Mouse (Mus musculus): Measurements from ENCODE around the gene Bfsp2. TPM values are rescaled to one million over a fixed set of nuclear protein-coding genes. Genes with fewer than 3 reads are reported as not detected.
A peak's percentile ranks its signal among the peaks of the same experiment; 100 is the strongest.
"Not testable (repeated sequence)": the region's sequence is repeated elsewhere in the genome, so short reads cannot be mapped to it uniquely, and the experiment has no call there.

Bfsp2 gene
- polyA plus RNA-seq, 1 experiment from 2014 or later = 4.3 TPM

DNA sequence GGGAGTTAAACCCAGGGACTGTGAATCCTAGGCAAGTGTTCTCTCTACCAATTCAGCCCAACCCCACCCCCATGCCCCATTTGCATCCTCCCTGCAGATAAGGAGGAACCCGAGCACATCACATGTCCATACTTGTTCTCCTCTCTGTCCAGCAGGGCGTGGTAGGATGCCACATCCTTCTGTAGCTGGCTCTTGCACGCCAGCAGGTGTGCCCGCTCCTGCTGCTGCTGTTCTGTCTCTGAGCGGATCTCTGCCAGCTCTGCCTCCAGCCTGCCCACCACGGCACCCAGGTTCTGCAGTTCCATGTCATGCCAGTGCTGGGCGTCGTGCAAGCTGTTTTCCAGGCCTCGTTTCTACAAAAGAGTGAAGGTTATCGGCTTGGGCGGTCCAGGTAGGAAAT is 53.8 kb downstream of the Bfsp2 start:
- Histone ChIP-seq H3K4me2 (replicated peaks) (no peak overlapping the region), H3K27ac (replicated peaks) (no peak overlapping the region), H3K9ac (no peak overlapping the region), H3K9me3 (replicated peaks) (no peaks in the 10 kb centered on the region), H3K4me1 (peaks cover 13% of the 10 kb centered on the region), H3K27me3 (no peaks in the 10 kb centered on the region), H3K4me3 (replicated peaks) (no peak overlapping the region), H3K36me3 (no peaks in the 10 kb centered on the region)
- WGBS = 64% methylated on average over 11 of the region's 11 CpGs
- no peak for ATAC-seq (ENCODE audit: insufficient number of reproducible peaks, low FRiP score, low TSS enrichment, low read depth)

DNA sequence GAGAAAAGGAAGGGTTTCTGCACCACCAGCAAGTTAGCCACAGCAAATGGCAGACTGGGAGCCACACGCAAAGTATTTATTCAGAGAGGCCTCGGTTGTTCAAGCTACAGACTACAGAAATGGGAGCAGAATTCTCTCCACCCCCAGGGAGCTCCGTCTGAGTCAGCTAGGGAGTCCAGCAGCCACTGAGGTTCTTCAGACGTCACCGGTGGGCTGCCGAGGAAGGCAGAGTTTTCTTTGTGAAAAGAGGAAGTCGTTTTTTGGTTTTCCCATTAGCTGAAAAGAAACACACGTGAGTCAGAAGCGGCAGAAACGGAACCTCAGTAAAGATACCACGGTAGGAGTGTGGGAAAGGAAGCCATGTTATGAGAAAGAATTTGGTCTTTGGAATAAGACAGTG is 55.4 kb downstream of the Bfsp2 start:
- Histone ChIP-seq H3K27me3 (no peaks in the 10 kb centered on the region), H3K4me2 (replicated peaks) (no peak overlapping the region), H3K9ac (no peak overlapping the region), H3K4me3 (replicated peaks) (no peak overlapping the region), H3K9me3 (replicated peaks) (no peaks in the 10 kb centered on the region), H3K4me1 (peaks cover 13% of the 10 kb centered on the region; the same call in 1 of the 2 replicates), H3K27ac (replicated peaks) (no peak overlapping the region), H3K36me3 (no peaks in the 10 kb centered on the region)
- 66% methylated on average over 11 of the region's 11 CpGs for WGBS
- no peak for ATAC-seq (ENCODE audit: insufficient number of reproducible peaks, low FRiP score, low TSS enrichment, low read depth)

DNA sequence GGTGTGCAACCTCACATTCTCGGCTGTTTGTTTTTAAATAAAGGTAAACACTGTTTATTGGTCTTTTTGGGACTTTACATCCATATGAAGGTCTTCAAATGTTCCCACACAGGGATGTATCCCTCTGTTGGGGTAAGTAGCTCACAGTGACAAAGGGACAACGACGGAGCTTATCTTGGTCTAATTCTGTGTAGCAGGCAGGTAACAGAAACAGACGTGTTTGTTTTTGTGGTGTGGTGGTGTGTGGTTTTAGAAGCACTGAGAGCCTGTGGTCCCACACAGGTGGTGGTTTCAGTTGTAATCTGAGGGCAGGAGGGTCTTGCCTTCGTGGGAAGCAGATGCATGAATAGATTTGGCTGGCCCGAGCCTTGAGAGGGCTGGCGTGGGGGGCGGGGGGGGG is 56.3 kb downstream of the Bfsp2 start:
- H3K9me3 ChIP-seq (replicated peaks) = no peaks in the 10 kb centered on the region
- H3K9ac ChIP-seq = no peak overlapping the region
- no peak for ATAC-seq (ENCODE audit: insufficient number of reproducible peaks, low FRiP score, low TSS enrichment, low read depth)
- no peak overlapping the region for H3K4me3 ChIP-seq (replicated peaks)
- no peak overlapping the region for H3K4me2 ChIP-seq (replicated peaks)
- no peaks in the 10 kb centered on the region for H3K36me3 ChIP-seq
- no peaks in the 10 kb centered on the region for H3K27me3 ChIP-seq
- H3K27ac ChIP-seq (replicated peaks) = no peak overlapping the region
- WGBS = 68% methylated on average over 7 of the region's 8 CpGs
- H3K4me1 ChIP-seq = peaks cover 13% of the 10 kb centered on the region; the same call in 1 of the 2 replicates

DNA sequence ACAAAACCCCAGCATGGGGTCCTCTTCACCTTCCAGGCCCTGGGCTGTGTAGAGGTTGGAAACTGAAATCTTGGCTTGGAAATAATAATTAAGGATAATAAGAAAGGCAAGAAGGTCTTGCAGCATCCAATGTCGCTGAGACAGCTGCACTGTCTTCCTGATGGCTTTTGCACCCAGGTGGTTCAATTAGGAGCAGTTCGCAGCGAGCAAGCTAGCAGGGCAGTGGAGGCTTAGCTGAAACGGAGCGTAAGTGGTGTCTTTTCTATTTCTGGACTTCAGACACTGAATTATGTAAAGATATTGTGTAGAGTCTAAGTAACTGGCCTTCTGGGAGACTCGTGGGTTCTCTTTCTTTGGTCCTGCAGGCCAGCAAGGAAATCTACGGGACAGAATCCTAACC is 56.8 kb downstream of the Bfsp2 start:
- no peaks in the 10 kb centered on the region for H3K9me3 ChIP-seq (replicated peaks)
- WGBS = 66% methylated on average over 7 of the region's 7 CpGs
- H3K36me3 ChIP-seq = no peaks in the 10 kb centered on the region
- no peak for ATAC-seq (ENCODE audit: insufficient number of reproducible peaks, low FRiP score, low TSS enrichment, low read depth)
- peaks cover 13% of the 10 kb centered on the region; the same call in 1 of the 2 replicates for H3K4me1 ChIP-seq
- H3K4me2 ChIP-seq (replicated peaks) = no peak overlapping the region
- no peak overlapping the region for H3K9ac ChIP-seq
- H3K27me3 ChIP-seq = no peaks in the 10 kb centered on the region
- H3K4me3 ChIP-seq (replicated peaks) = no peak overlapping the region
- no peak overlapping the region for H3K27ac ChIP-seq (replicated peaks)

DNA sequence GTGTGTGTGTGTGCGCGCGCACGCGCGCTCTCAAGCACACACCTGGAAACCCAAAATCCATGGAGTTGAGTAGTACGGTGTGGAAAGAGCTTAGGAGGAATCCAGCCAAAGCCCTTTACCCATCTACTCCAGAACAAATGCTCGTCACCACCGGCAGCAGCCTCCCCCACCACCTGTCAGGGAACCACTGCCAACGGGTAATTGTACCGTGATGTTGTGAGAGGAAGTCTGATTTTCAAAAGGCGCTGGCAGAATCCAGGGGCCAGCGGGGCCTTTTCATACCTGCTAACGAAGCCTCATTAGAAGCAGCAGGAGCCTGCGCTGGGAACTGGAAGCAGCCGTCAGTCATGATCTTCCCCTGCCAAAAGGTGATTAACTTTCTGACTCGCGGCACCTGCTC is 57.4 kb downstream of the Bfsp2 start:
- H3K9me3 ChIP-seq (replicated peaks) = no peaks in the 10 kb centered on the region
- 51% methylated on average over 18 of the region's 18 CpGs for WGBS
- H3K27me3 ChIP-seq = no peaks in the 10 kb centered on the region
- ATAC-seq (ENCODE audit: insufficient number of reproducible peaks, low FRiP score, low TSS enrichment, low read depth) = no peak
- H3K4me3 ChIP-seq (replicated peaks) = no peak overlapping the region
- peaks cover 13% of the 10 kb centered on the region; the same call in 1 of the 2 replicates for H3K4me1 ChIP-seq
- H3K27ac ChIP-seq (replicated peaks) = no peak overlapping the region
- no peaks in the 10 kb centered on the region for H3K36me3 ChIP-seq
- H3K9ac ChIP-seq = no peak overlapping the region
- no peak overlapping the region for H3K4me2 ChIP-seq (replicated peaks)

DNA sequence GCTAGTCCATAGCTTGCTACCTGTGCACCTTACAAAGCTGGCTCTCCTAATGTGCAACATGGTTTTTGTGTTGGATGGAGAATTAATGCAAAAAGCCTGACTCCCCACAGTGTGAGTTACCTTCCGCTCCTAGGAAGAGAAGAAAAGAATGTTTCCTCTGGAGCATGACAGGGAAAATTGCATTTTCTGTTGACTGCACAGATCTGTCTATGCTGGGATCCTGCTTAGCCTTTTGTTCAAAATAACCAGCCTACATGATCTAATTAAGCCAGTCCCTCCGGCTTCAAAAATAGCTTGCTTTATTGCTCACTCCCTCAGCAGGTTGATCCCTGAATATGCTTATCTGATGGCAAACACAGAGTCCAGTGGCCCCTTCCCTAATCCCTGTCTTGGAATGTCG is 59.4 kb downstream of the Bfsp2 start:
- H3K27ac ChIP-seq (replicated peaks) = no peak overlapping the region
- H3K4me2 ChIP-seq (replicated peaks) = no peak overlapping the region
- H3K36me3 ChIP-seq = no peaks in the 10 kb centered on the region
- H3K4me1 ChIP-seq = peaks cover 13% of the 10 kb centered on the region; the same call in 1 of the 2 replicates
- H3K4me3 ChIP-seq (replicated peaks) = no peak overlapping the region
- no peaks in the 10 kb centered on the region for H3K27me3 ChIP-seq
- H3K9ac ChIP-seq = no peak overlapping the region
- no peaks in the 10 kb centered on the region for H3K9me3 ChIP-seq (replicated peaks)
- 51% methylated on average over 3 of the region's 3 CpGs for WGBS
- no peak for ATAC-seq (ENCODE audit: insufficient number of reproducible peaks, low FRiP score, low TSS enrichment, low read depth)

DNA sequence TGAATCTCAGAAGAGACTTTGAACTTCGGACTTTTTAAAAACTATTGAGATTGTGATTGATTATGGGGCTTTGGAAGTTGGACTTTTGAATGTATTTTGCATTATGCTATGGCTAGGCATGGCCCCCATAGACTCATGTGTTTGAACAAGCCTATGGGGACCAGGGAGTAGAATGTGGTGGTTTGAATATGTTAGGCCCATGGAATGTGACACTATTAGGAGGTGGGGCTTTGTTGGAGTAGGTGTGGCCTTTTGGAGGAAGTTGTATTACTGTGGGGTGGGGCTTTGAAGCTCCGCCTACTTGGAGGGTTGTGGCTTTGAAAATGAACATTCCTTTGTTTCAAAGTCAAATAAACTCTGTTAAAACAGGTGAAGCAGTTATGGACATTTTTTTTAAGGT is 61.4 kb downstream of the Bfsp2 start:
- H3K9ac ChIP-seq = no peak overlapping the region
- 93% methylated on average over 2 of the region's 2 CpGs for WGBS
- H3K9me3 ChIP-seq (replicated peaks) = no peaks in the 10 kb centered on the region
- no peak overlapping the region for H3K27ac ChIP-seq (replicated peaks)
- H3K4me2 ChIP-seq (replicated peaks) = no peak overlapping the region
- no peaks in the 10 kb centered on the region for H3K27me3 ChIP-seq
- peaks cover 13% of the 10 kb centered on the region; the same call in 1 of the 2 replicates for H3K4me1 ChIP-seq
- ATAC-seq (ENCODE audit: insufficient number of reproducible peaks, low FRiP score, low TSS enrichment, low read depth) = no peak
- H3K4me3 ChIP-seq (replicated peaks) = no peak overlapping the region
- no peaks in the 10 kb centered on the region for H3K36me3 ChIP-seq

DNA sequence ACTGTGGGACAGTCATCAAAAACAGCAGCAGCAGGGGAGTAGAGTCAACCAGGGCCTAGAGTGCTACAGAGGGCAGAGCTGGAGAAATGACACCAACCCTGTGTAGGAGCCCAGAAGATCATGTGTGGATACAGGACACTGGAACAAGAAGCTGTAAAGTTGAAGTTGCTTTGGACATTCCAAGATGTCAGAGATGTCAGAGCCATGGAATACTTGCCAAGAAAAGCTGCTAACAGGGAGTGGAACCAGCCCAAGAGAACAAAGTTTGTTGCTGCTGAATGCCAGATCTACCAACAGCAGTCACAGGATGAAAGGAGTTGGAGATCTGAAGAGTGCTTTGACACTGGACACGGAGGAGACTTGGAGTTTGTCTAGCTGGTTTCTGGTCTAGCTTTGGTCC is 62.0 kb downstream of the Bfsp2 start:
- not testable (repeated sequence) for H3K27ac ChIP-seq (replicated peaks); ATAC-seq (ENCODE audit: insufficient number of reproducible peaks, low FRiP score, low TSS enrichment, low read depth); H3K36me3 ChIP-seq; H3K9ac ChIP-seq; H3K27me3 ChIP-seq; H3K4me2 ChIP-seq (replicated peaks); H3K4me3 ChIP-seq (replicated peaks); H3K9me3 ChIP-seq (replicated peaks)
- peaks cover 17% of the 10 kb centered on the region; the same call in 1 of the 2 replicates for H3K4me1 ChIP-seq
- 76% methylated on average over 1 of the region's 1 CpGs for WGBS

DNA sequence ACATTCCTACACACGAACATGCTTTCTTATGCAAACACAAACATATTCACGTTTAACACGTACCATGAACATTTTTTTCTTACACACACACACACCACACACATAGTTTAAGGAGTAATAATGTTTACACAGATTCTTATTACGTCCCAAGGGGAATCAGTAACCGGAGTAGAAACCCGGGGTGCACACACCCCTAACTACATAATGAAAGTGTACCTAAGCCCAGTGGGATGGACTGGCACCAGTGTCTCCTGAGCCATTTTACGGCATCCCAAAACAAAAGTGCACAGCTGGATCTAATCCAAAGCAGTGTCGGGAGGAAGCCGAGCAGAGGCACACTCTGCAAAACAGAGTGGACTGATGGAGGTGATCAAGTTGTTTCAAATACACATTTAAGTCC is 66.8 kb downstream of the Bfsp2 start:
- no peaks in the 10 kb centered on the region for H3K36me3 ChIP-seq
- H3K4me3 ChIP-seq (replicated peaks) = no peak overlapping the region
- WGBS = 21% methylated on average over 9 of the region's 9 CpGs
- no peak overlapping the region for H3K27ac ChIP-seq (replicated peaks)
- H3K9ac ChIP-seq = no peak overlapping the region
- ATAC-seq (ENCODE audit: insufficient number of reproducible peaks, low FRiP score, low TSS enrichment, low read depth) = peak; percentile 49; the same call in 1 of the 2 replicates
- H3K4me1 ChIP-seq = peaks cover 21% of the 10 kb centered on the region
- no peaks in the 10 kb centered on the region for H3K27me3 ChIP-seq
- H3K4me2 ChIP-seq (replicated peaks) = no peak overlapping the region; the same call in 1 of the 2 replicates
- H3K9me3 ChIP-seq (replicated peaks) = no peaks in the 10 kb centered on the region

DNA sequence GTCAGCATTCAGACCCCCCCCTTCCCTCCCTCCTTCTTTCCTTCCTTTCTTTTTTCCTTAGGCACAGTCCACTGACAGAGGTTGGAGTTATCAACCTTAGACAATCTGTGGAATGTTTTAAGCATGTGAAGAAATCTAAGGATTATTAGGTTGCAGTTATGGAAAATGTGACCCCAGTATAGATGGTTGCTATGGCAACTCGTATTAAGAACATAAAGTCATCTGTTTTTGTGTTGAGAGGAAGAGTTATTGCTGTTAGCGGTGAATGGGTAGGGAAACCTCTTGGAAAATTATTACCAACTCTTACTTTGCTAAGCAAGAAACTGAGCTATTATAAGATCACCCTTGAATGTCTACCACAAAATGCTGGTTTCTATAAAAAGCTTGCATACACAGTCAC is 71.1 kb downstream of the Bfsp2 start:
- Histone ChIP-seq H3K9me3 (replicated peaks) (no peaks in the 10 kb centered on the region), H3K4me3 (replicated peaks) (no peak overlapping the region), H3K4me1 (peaks cover 21% of the 10 kb centered on the region), H3K4me2 (replicated peaks) (no peak overlapping the region), H3K27me3 (no peaks in the 10 kb centered on the region), H3K36me3 (no peaks in the 10 kb centered on the region), H3K9ac (no peak overlapping the region), H3K27ac (replicated peaks) (peak overlapping the region; percentile 60; the same call in 1 of the 2 replicates)
- no peak for ATAC-seq (ENCODE audit: insufficient number of reproducible peaks, low FRiP score, low TSS enrichment, low read depth)
- WGBS = 40% methylated on average over 2 of the region's 2 CpGs

DNA sequence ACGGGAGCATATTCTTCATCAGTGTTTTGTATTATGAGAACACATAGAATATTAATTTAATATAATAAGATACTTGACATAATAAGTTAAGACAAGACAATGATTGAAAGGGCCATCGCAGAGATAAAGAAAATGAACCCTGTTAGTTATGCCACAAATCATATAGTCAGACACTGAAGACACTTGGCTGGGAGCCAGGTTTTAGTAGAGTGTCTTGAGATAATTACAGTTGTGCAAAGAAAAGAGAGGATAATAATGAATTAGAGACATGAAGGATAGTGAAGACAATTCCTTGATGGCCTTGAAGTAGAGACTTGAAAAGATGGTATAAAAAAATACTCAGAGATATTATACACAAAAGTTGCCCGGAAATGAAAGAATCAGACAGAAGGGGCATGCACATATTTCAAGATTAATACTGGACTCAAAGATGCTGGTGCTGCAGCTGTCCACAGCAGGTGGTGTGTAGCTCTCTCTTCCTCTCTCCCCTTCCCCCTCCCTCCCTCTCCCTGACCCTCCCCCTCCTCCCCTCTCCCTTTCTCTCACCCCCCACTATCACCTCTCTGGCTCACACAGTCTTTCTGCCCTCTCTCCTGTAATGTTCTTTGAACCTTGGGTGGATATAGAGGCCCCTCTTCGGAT is 72.0 kb downstream of the Bfsp2 start:
- H3K4me2 ChIP-seq (replicated peaks) = no peak overlapping the region
- no peaks in the 10 kb centered on the region for H3K9me3 ChIP-seq (replicated peaks)
- 52% methylated on average over 4 of the region's 4 CpGs for WGBS
- no peaks in the 10 kb centered on the region for H3K36me3 ChIP-seq
- H3K27me3 ChIP-seq = no peaks in the 10 kb centered on the region
- peaks cover 22% of the 10 kb centered on the region; the same call in 1 of the 2 replicates for H3K4me1 ChIP-seq
- peak overlapping the region; percentile 60; the same call in 1 of the 2 replicates for H3K27ac ChIP-seq (replicated peaks)
- no peak overlapping the region for H3K4me3 ChIP-seq (replicated peaks)
- H3K9ac ChIP-seq = no peak overlapping the region
- ATAC-seq (ENCODE audit: insufficient number of reproducible peaks, low FRiP score, low TSS enrichment, low read depth) = no peak

All from embryonic facial prominence, embryonic 15.5 days (tissue).